Comparison of ENCODE assay signal across 8 mouse cellular contexts in the genomic region with DNA sequence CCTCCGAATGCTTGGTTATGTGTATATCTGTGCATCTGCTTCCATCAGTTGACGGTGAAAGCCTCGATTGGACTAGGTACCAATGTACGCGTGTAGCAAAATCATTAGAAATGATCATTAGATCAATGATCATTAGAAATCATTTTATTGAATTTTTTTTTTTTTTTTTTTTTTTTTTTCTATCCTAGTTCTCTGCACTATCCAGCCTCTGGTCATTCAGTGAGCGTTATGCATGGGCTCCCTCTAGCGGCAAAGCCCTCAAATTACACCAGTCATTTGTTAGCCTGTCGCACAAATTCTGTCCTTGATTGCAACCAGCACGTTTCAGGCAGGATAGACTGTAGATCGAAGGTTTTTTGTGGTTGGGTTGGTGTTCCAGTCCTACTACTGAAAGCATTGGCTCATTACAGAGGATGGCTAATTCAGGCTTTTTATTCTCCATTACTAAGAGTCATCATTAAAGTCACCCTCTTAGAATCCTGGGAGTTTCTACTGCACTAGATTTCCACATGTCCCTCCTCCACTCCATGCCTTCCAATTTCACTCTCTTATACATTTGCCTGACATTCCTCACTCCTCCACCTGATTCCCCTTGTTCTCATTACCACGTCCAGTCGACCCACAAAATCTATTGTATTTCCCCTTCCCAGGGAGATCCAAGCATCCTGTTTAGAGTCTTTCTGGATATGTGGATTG. TPM values are rescaled to one million over a fixed set of nuclear protein-coding genes. Genes with fewer than 3 reads are reported as not detected.
A peak's percentile ranks its signal among the peaks of the same experiment; 100 is the strongest.
DNase-seq lines count a peak whose midpoint lies in the region; ATAC-seq and TF ChIP-seq lines count a peak whose summit lies in the region.

No protein-coding gene starts in this region.

- no peak overlapping the region for H3K9ac ChIP-seq in forebrain, embryonic 14.5 days (ENCODE audit: low read length)
- H3K9ac ChIP-seq in limb, embryonic 14.5 days (ENCODE audit: low read depth, low read length, severe bottlenecking) = no peak overlapping the region
- H3K9ac ChIP-seq in neural tube, embryonic 12.5 days = no peak overlapping the region

- no peak for TF ChIP-seq POLR2A in limb, embryonic 14.5 days (IDR thresholded peaks at IDR 0.05; ENCODE audit: borderline replicate concordance, extremely low read depth, insufficient read depth, insufficient read length)

- ATAC-seq in forebrain, embryonic 14.5 days = peak; percentile 74
- no peak for ATAC-seq in limb, embryonic 14.5 days (ENCODE audit: low FRiP score, low read depth)
- 0 out of 2 replicates have a peak, but pooled peaks have one; percentile 61 for ATAC-seq in neural tube, embryonic 12.5 days (ENCODE audit: low FRiP score, low read depth)

- no peaks in the 10 kb centered on the region for H3K27me3 ChIP-seq in forebrain, embryonic 14.5 days (replicated peaks; ENCODE audit: control insufficient read depth, insufficient read depth, low read length)
- H3K27me3 ChIP-seq in limb, embryonic 14.5 days (ENCODE audit: control insufficient read depth, insufficient read depth, low read length) = no peaks in the 10 kb centered on the region
- H3K27me3 ChIP-seq in neural tube, embryonic 12.5 days (replicated peaks) = no peaks in the 10 kb centered on the region

- no peak overlapping the region for H3K4me2 ChIP-seq in forebrain, embryonic 14.5 days (ENCODE audit: low read length)
- H3K4me2 ChIP-seq in limb, embryonic 14.5 days (replicated peaks; ENCODE audit: low read depth, low read length, severe bottlenecking) = no peak overlapping the region
- no peak overlapping the region for H3K4me2 ChIP-seq in neural tube, embryonic 12.5 days (replicated peaks)

- no peaks in the 10 kb centered on the region for H3K9me3 ChIP-seq in forebrain, embryonic 14.5 days (replicated peaks; ENCODE audit: control insufficient read depth, low read length)
- no peaks in the 10 kb centered on the region for H3K9me3 ChIP-seq in limb, embryonic 14.5 days (ENCODE audit: control insufficient read depth, low read length)
- H3K9me3 ChIP-seq in neural tube, embryonic 12.5 days = no peaks in the 10 kb centered on the region

- WGBS in forebrain, embryonic 14.5 days = 34% methylated on average over 12 of the region's 12 CpGs
- WGBS in limb, embryonic 14.5 days = 39% methylated on average over 12 of the region's 12 CpGs
- 41% methylated on average over 12 of the region's 12 CpGs for WGBS in neural tube, embryonic 12.5 days

- no peak overlapping the region for H3K27ac ChIP-seq in forebrain, embryonic 14.5 days (ENCODE audit: low read depth, low read length)
- no peak overlapping the region for H3K27ac ChIP-seq in limb, embryonic 14.5 days (replicated peaks; ENCODE audit: low read depth, low read length)
- H3K27ac ChIP-seq in neural tube, embryonic 12.5 days = no peak overlapping the region

- H3K4me3 ChIP-seq in forebrain, embryonic 14.5 days (ENCODE audit: low read depth, low read length) = no peak overlapping the region
- H3K4me3 ChIP-seq in limb, embryonic 14.5 days (replicated peaks; ENCODE audit: low read length) = no peak overlapping the region
- no peak overlapping the region for H3K4me3 ChIP-seq in neural tube, embryonic 12.5 days

- no peaks in the 10 kb centered on the region for H3K4me1 ChIP-seq in forebrain, embryonic 14.5 days (ENCODE audit: control insufficient read depth, insufficient read depth, low read length)
- no peaks in the 10 kb centered on the region for H3K4me1 ChIP-seq in limb, embryonic 14.5 days (ENCODE audit: control insufficient read depth, insufficient read depth, low read length)
- no peaks in the 10 kb centered on the region for H3K4me1 ChIP-seq in neural tube, embryonic 12.5 days

- peak; percentile 5 to 18 for DNase-seq in urinary bladder, adult 18-20 months (ENCODE audit: low spot score in 2 of 2)
- DNase-seq in urinary bladder, adult 2 months (ENCODE audit: low spot score) = no peak
- DNase-seq in c-Kit-negative CD71-positive TER-119-positive erythroid progenitor cells, embryonic 14.5 days (ENCODE audit: low read depth, low spot score) = peak; percentile 3
- DNase-seq in forebrain, embryonic 14.5 days (ENCODE audit: low spot score) = peak; percentile 75
- peak; percentile 52 for DNase-seq in kidney, adult 9 months
- DNase-seq in limb, embryonic 14.5 days (ENCODE audit: low spot score) = peak; percentile 51
- peak; percentile 9 to 51 for DNase-seq in thymus, postnatal 10 days (ENCODE audit: low spot score in 2 of 2)

- H3K36me3 ChIP-seq in forebrain, embryonic 14.5 days (ENCODE audit: control insufficient read depth, insufficient read depth, low read length) = no peaks in the 10 kb centered on the region
- H3K36me3 ChIP-seq in limb, embryonic 14.5 days (ENCODE audit: control insufficient read depth, insufficient read depth, low read length) = no peaks in the 10 kb centered on the region
- no peaks in the 10 kb centered on the region for H3K36me3 ChIP-seq in neural tube, embryonic 12.5 days

RNA-seq across cellular contexts. Expression of a gene that starts 38.1 kb away (rescaled TPM):
- polyA plus RNA-seq in urinary bladder, adult 2 months (2012; rRNA removed) = 0.06 and 0.10 TPM in 2 replicates
- 0.64 and 0.81 TPM in 2 replicates for polyA plus RNA-seq in forebrain, embryonic 14.5 days (2014; fragmentation: Nextera tagmentation; extraction: Ambion mirVana)
- polyA plus RNA-seq in limb, embryonic 14.5 days (2012; rRNA removed) = not detected in 2 replicates
- not detected in 2 replicates for polyA plus RNA-seq in limb, embryonic 14.5 days (2014; fragmentation: Nextera tagmentation; extraction: Ambion mirVana)
- polyA plus RNA-seq in neural tube, embryonic 12.5 days (2016; fragmentation: Nextera tagmentation; extraction: Ambion mirVana) = not detected in 2 replicates
